Mouse (Mus musculus) limb, embryonic 13.5 days (tissue): ENCODE measurements around the gene Cd82. TPM values are rescaled to one million over a fixed set of nuclear protein-coding genes. Genes with fewer than 3 reads are reported as not detected.
A peak's percentile ranks its signal among the peaks of the same experiment; 100 is the strongest.

Experiments
- ATAC-seq: fragments of 200-750 bp; cut with Nextera tagmentation; 2 replicates; pipeline ENCODE4 v1.8.0; 2017; ENCODE audit warnings: low read depth, moderate number of reproducible peaks, moderate TSS enrichment; ENCODE audit not compliant: low FRiP score
- H3K27ac ChIP-seq: fragments of 300-500 bp; sonication (generic); 2 replicates; pipeline ENCODE4 v1.5.1; 2015; ENCODE audit warnings: inconsistent platforms, mild to moderate bottlenecking, moderate library complexity
- H3K27me3 ChIP-seq: fragments of 300-500 bp; sonication (generic); 2 replicates; pipeline ENCODE4 v1.6.1; 2015; ENCODE audit warnings: mild to moderate bottlenecking, inconsistent platforms
- H3K36me3 ChIP-seq: fragments of 300-500 bp; sonication (generic); 2 replicates; pipeline ENCODE4 v1.6.1; 2015; ENCODE audit warnings: inconsistent platforms, mild to moderate bottlenecking, moderate library complexity
- H3K4me1 ChIP-seq: fragments of 300-500 bp; sonication (generic); 2 replicates; pipeline ENCODE4 v1.6.1; 2015; ENCODE audit warnings: inconsistent platforms
- H3K4me2 ChIP-seq: fragments of 300-500 bp; sonication (generic); replicated peaks from 2 replicates; pipeline ENCODE4 v1.6.1; 2015; ENCODE audit warnings: inconsistent platforms, mild to moderate bottlenecking, moderate library complexity
- H3K4me3 ChIP-seq: fragments of 300-500 bp; sonication (generic); 2 replicates; pipeline ENCODE4 v1.5.1; 2015; ENCODE audit warnings: moderate library complexity, mild to moderate bottlenecking, inconsistent platforms
- H3K9ac ChIP-seq: fragments of 300-500 bp; sonication (generic); 2 replicates; pipeline ENCODE4 v1.6.1; 2015; ENCODE audit warnings: mild to moderate bottlenecking, inconsistent platforms
- H3K9me3 ChIP-seq: fragments of 300-500 bp; sonication (generic); 2 replicates; pipeline ENCODE4 v1.6.1; 2016; ENCODE audit warnings: inconsistent platforms
- WGBS: fragments of 180-500 bp; shearing (Covaris S2); methylation state at CpG from one replicate; pipeline ENCODE4 v1.1.7; 2015; 5-methylcytosine and 5-hydroxymethylcytosine counted together
- polyA plus RNA-seq: library from polyadenylated mRNA; unstranded; fragments of >200 nt; fragmentation: Nextera tagmentation; extraction: Ambion mirVana; gene quantifications from 2 replicates; pipeline ENCODE4 v1.2.1, GENCODE M21; 2015

Cd82 gene
- polyA plus RNA-seq, 1 experiment from 2014 or later: 29.5 TPM

- ATAC-seq: peak; percentile 26
- H3K4me3 ChIP-seq: no peak overlapping the region
- H3K27ac ChIP-seq: no peak overlapping the region
- H3K9me3 ChIP-seq: no peaks in the 10 kb centered on the region
- H3K27me3 ChIP-seq: no peaks in the 10 kb centered on the region
- peaks cover 47% of the 10 kb centered on the region for H3K4me1 ChIP-seq
- H3K9ac ChIP-seq: no peak overlapping the region
- H3K36me3 ChIP-seq: no peaks in the 10 kb centered on the region
- no peak overlapping the region for H3K4me2 ChIP-seq
- 30% methylated on average over 6 of the region's 6 CpGs for WGBS
Measured at GRCm38 (mm10) chr2:93451219-93451938, 11.6 kb downstream of the Cd82 start.

- no peak overlapping the region for H3K4me3 ChIP-seq
- H3K4me1 ChIP-seq: peaks cover 47% of the 10 kb centered on the region
- no peak overlapping the region for H3K4me2 ChIP-seq
- H3K36me3 ChIP-seq: no peaks in the 10 kb centered on the region
- H3K27me3 ChIP-seq: no peaks in the 10 kb centered on the region
- H3K27ac ChIP-seq: no peak overlapping the region
- no peak overlapping the region for H3K9ac ChIP-seq
- no peak for ATAC-seq
- 77% methylated on average over 7 of the region's 7 CpGs for whole genome bisulfite sequencing
- H3K9me3 ChIP-seq: no peaks in the 10 kb centered on the region
Measured at GRCm38 (mm10) chr2:93450695-93451094, 12.2 kb downstream of the Cd82 start.

- no peaks in the 10 kb centered on the region for H3K27me3 ChIP-seq
- 82% methylated on average over 2 of the region's 2 CpGs for WGBS
- ATAC-seq: no peak
- no peak overlapping the region for H3K4me3 ChIP-seq
- H3K4me2 ChIP-seq: no peak overlapping the region
- H3K9ac ChIP-seq: no peak overlapping the region
- H3K9me3 ChIP-seq: no peaks in the 10 kb centered on the region
- no peak overlapping the region for H3K27ac ChIP-seq
- no peaks in the 10 kb centered on the region for H3K36me3 ChIP-seq
- H3K4me1 ChIP-seq: peaks cover 43% of the 10 kb centered on the region
Measured at GRCm38 (mm10) chr2:93449657-93450056, 13.3 kb downstream of the Cd82 start.

- Histone ChIP-seq H3K4me2 (no peak overlapping the region), H3K9me3 (no peaks in the 10 kb centered on the region), H3K9ac (no peak overlapping the region), H3K27me3 (no peaks in the 10 kb centered on the region), H3K36me3 (no peaks in the 10 kb centered on the region), H3K27ac (no peak overlapping the region), H3K4me1 (peaks cover 38% of the 10 kb centered on the region), H3K4me3 (no peak overlapping the region)
- no peak for ATAC-seq
- 59% methylated on average over 5 of the region's 5 CpGs for WGBS
Measured at GRCm38 (mm10) chr2:93448774-93449173, 14.2 kb downstream of the Cd82 start.

- Histone ChIP-seq H3K27ac (no peak overlapping the region), H3K4me1 (peaks cover 42% of the 10 kb centered on the region), H3K36me3 (no peaks in the 10 kb centered on the region), H3K27me3 (no peaks in the 10 kb centered on the region), H3K4me3 (no peak overlapping the region), H3K4me2 (no peak overlapping the region), H3K9ac (no peak overlapping the region), H3K9me3 (no peaks in the 10 kb centered on the region)
- no peak for ATAC-seq
- 66% methylated on average over 6 of the region's 6 CpGs for WGBS
Measured at GRCm38 (mm10) chr2:93447500-93448249, 15.3 kb downstream of the Cd82 start.

- no peak for ATAC-seq
- Histone ChIP-seq H3K4me1 (peaks cover 33% of the 10 kb centered on the region), H3K4me2 (no peak overlapping the region), H3K27ac (no peak overlapping the region), H3K9ac (no peak overlapping the region), H3K4me3 (no peak overlapping the region), H3K9me3 (no peaks in the 10 kb centered on the region), H3K36me3 (no peaks in the 10 kb centered on the region), H3K27me3 (no peaks in the 10 kb centered on the region)
- WGBS: 58% methylated on average over 13 of the region's 13 CpGs
Measured at GRCm38 (mm10) chr2:93446606-93447353, 16.2 kb downstream of the Cd82 start.

- Histone ChIP-seq H3K4me2 (no peak overlapping the region), H3K27ac (no peak overlapping the region), H3K4me3 (no peak overlapping the region), H3K9ac (no peak overlapping the region), H3K9me3 (no peaks in the 10 kb centered on the region), H3K36me3 (no peaks in the 10 kb centered on the region), H3K27me3 (no peaks in the 10 kb centered on the region), H3K4me1 (peaks cover 26% of the 10 kb centered on the region)
- WGBS: 71% methylated on average over 5 of the region's 5 CpGs
- no peak for ATAC-seq
Measured at GRCm38 (mm10) chr2:93445237-93445651, 17.7 kb downstream of the Cd82 start.

- no peak for ATAC-seq
- Histone ChIP-seq H3K9me3 (no peaks in the 10 kb centered on the region), H3K27ac (no peak overlapping the region), H3K9ac (no peak overlapping the region), H3K4me1 (peaks cover 32% of the 10 kb centered on the region), H3K4me2 (no peak overlapping the region), H3K4me3 (no peak overlapping the region), H3K27me3 (no peaks in the 10 kb centered on the region), H3K36me3 (no peaks in the 10 kb centered on the region)
- WGBS: 80% methylated on average over 7 of the region's 7 CpGs
Measured at GRCm38 (mm10) chr2:93444280-93444679, 18.7 kb downstream of the Cd82 start.

- Histone ChIP-seq H3K4me2 (no peak overlapping the region), H3K36me3 (no peaks in the 10 kb centered on the region), H3K27ac (no peak overlapping the region), H3K27me3 (no peaks in the 10 kb centered on the region), H3K9ac (no peak overlapping the region), H3K9me3 (no peaks in the 10 kb centered on the region), H3K4me1 (peaks cover 36% of the 10 kb centered on the region), H3K4me3 (no peak overlapping the region)
- ATAC-seq: no peak
- WGBS: 88% methylated on average over 2 of the region's 2 CpGs
Measured at GRCm38 (mm10) chr2:93443106-93443505, 19.8 kb downstream of the Cd82 start.

- Histone ChIP-seq H3K36me3 (no peaks in the 10 kb centered on the region), H3K9me3 (no peaks in the 10 kb centered on the region), H3K27ac (peak overlapping the region; percentile 58; the same call in 1 of the 2 replicates), H3K27me3 (no peaks in the 10 kb centered on the region), H3K9ac (no peak overlapping the region), H3K4me2 (no peak overlapping the region), H3K4me1 (peaks cover 53% of the 10 kb centered on the region), H3K4me3 (no peak overlapping the region)
- ATAC-seq: peak; percentile 62
- 60% methylated on average over 12 of the region's 12 CpGs for WGBS
Measured at GRCm38 (mm10) chr2:93439812-93440559, 23.0 kb downstream of the Cd82 start.

GRCm38 (mm10) chr2:93439352-93439771 lies 23.6 kb downstream of the Cd82 start:
- Histone ChIP-seq H3K4me2 (no peak overlapping the region), H3K9ac (no peak overlapping the region), H3K9me3 (peaks cover 4% of the 10 kb centered on the region; the same call in 1 of the 2 replicates), H3K36me3 (no peaks in the 10 kb centered on the region), H3K4me3 (no peak overlapping the region), H3K27me3 (no peaks in the 10 kb centered on the region), H3K4me1 (peaks cover 53% of the 10 kb centered on the region), H3K27ac (peak overlapping the region; percentile 29; the same call in 1 of the 2 replicates)
- no peak for ATAC-seq
- 52% methylated on average over 9 of the region's 9 CpGs for WGBS
